ENCODE assay signal across 12 mouse cellular contexts in the genomic region with DNA sequence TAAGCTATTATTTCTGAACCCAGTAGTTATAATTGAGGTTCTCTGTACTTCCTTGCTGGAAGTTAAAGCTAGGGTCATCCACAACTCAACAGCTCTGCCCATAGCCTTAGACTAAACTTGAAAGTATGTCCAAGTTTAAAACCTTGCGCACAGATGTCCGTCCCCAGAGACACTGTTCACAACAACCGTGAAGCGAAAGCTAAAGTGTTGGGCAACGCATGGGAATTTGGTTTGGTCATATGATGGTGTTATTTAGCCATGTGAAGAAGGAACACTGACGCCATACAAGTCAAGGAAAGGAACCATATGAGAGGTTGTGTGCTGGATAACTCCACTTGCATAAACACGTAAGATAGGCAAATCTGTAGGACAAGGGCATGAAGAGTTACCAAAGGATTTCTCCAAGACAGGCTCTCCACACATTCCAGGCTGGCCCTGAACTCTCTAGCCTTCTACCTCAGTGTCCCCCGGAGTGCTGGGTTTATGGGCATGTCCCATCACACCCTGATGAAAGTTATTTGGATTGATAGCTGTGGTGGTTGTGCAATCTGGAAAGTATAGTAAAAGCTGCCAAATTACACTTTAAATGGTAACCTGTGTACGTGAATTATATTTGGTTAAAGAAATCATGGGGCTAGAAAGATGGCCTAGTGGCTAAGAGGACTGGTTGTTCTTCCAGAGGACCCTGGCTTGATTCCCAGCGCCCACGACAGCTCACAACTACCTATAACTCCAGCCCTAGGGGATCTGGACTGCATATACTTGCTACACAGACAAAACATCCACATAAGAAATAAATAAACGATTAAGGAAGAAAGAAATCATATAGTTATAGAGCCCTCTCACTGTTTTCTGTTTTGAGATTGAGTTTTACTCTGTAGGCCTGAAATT.
"Had no signal": no experiment of that assay in that cellular context is flagged by ENCODE, and none has a peak within 500 bp of the region (broad histone marks: within the 10 kb centered on the region; RNA-seq: fewer than 3 reads in every experiment).

No protein-coding gene starts in this region.

- DNase-seq: gastrocnemius, adult 2 months; gastrocnemius, postnatal 10 days; gastrocnemius, postnatal 25 days; heart, adult 18-20 months; heart, postnatal 10 days; heart, postnatal 4 days; kidney, adult 2 months; kidney, adult 9 months; kidney, postnatal 14 days; kidney, postnatal 36 days; liver; liver, embryonic 13.5 days had no signal
